Mouse (Mus musculus): Measurements from ENCODE around the gene Atg101. TPM values are rescaled to one million over a fixed set of nuclear protein-coding genes. Genes with fewer than 3 reads are reported as not detected.

The Atg101 gene
- polyA plus RNA-seq, 1 experiment from 2014 or later = 50.6 TPM

DNA sequence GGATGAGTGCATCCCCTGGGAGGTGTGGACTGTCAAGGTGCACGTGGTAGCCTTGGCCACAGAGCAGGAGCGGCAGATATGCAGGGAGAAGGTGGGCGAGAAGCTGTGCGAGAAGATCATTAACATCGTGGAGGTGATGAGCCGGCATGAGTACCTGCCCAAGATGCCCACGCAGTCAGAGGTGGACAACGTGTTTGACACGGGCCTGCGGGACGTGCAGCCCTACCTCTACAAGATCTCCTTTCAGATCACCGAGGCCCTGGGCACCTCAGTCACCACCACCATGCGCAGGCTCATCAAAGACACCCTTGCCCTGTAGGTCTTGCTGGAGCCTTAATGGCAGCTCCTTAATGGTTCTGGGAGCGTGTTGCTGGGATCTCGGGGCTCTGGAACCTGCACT, 6.3 kb downstream of the Atg101 start:
- no peak for ATAC-seq (ENCODE audit: extremely low read depth, insufficient number of reproducible peaks, low FRiP score, low TSS enrichment)
- Histone ChIP-seq H3K4me1 (peaks cover 27% of the 10 kb centered on the region), H3K36me3 (peaks cover 63% of the 10 kb centered on the region)

DNA sequence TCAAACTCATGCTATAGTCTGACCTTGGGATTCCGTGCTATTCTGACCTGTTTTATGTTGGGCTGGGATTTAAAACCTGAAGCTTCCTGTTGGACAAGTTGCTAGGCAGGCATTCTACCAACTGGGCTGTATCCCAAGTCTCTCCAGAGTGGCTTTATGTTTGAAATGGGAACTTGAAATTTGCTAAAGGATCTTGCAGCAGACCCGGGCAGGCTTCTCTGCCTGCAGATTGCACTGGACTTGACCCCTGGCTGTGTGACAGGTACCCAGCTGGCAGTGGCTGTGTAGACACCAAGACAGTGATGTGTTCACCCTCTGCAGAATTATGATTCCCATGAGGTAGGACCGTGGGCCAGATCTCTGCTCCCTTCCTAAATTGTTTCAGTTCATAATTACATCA, 7.9 kb downstream of the Atg101 start:
- WGBS = 85% methylated on average over 3 of the region's 3 CpGs
- ATAC-seq (ENCODE audit: extremely low read depth, insufficient number of reproducible peaks, low FRiP score, low TSS enrichment) = no peak
- Histone ChIP-seq H3K9me3 (no peaks in the 10 kb centered on the region), H3K36me3 (peaks cover 53% of the 10 kb centered on the region), H3K4me3 (no peak overlapping the region), H3K4me2 (no peak overlapping the region), H3K4me1 (peaks cover 21% of the 10 kb centered on the region), H3K27me3 (replicated peaks) (no peaks in the 10 kb centered on the region), H3K27ac (replicated peaks) (no peak overlapping the region), H3K9ac (no peak overlapping the region)

More for the DNA sequence above, 6.3 kb downstream of the Atg101 start:
- no peak overlapping the region for H3K9ac ChIP-seq
- no peak overlapping the region for H3K4me3 ChIP-seq
- no peaks in the 10 kb centered on the region for H3K27me3 ChIP-seq (replicated peaks)
- no peaks in the 10 kb centered on the region for H3K9me3 ChIP-seq
- WGBS = 91% methylated on average over 15 of the region's 15 CpGs
- no peak overlapping the region for H3K27ac ChIP-seq (replicated peaks)
- no peak overlapping the region for H3K4me2 ChIP-seq

DNA sequence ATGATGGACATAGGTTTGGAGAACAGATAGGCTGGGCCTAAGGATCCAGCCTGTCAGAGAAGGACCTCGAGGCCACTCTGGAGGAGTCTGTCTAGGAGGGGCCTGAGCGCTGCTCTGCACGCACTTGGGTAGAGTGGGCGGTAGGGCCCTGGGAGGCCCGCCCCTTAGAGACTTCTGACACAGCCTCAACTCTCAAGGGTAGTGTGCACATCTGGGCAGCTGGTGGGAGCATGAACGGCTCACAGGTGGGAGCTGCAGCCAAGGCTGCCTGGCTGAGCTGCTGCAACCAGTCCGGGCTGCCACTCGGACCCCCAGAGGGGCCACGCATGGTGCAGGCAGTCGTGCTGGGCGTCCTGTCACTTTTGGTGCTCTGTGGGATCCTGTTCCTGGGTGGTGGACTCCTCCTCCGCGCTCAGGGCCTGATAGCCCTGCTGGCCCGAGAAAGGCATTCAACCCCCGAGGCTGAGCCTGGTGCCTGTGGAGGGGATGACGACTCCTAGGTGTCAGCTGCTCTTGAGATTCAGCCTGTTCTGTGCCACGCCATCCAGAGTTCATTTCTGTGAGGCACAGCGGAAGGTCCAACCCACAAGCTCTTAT, 9.1 kb downstream of the Atg101 start, which contains the start of gene 6030408B16Rik:
Gene 6030408B16Rik (plus strand): TSS at position 188 of the 597 bp plus-strand sequence.
- Histone ChIP-seq H3K4me1 (peaks cover 22% of the 10 kb centered on the region), H3K4me3 (peak within 1 kb of the TSS; percentile 11; the same call in 1 of the 2 replicates), H3K9me3 (no peaks in the 10 kb centered on the region), H3K27me3 (replicated peaks) (no peaks in the 10 kb centered on the region), H3K4me2 (peak within 1 kb of the TSS; percentile 40), H3K27ac (replicated peaks) (peak within 1 kb of the TSS; percentile 39; the same call in 1 of the 2 replicates), H3K9ac (peak within 1 kb of the TSS; percentile 41), H3K36me3 (peaks cover 42% of the 10 kb centered on the region)
- 38% methylated on average over 18 of the region's 18 CpGs for WGBS
- ATAC-seq (ENCODE audit: extremely low read depth, insufficient number of reproducible peaks, low FRiP score, low TSS enrichment) = no peak

DNA sequence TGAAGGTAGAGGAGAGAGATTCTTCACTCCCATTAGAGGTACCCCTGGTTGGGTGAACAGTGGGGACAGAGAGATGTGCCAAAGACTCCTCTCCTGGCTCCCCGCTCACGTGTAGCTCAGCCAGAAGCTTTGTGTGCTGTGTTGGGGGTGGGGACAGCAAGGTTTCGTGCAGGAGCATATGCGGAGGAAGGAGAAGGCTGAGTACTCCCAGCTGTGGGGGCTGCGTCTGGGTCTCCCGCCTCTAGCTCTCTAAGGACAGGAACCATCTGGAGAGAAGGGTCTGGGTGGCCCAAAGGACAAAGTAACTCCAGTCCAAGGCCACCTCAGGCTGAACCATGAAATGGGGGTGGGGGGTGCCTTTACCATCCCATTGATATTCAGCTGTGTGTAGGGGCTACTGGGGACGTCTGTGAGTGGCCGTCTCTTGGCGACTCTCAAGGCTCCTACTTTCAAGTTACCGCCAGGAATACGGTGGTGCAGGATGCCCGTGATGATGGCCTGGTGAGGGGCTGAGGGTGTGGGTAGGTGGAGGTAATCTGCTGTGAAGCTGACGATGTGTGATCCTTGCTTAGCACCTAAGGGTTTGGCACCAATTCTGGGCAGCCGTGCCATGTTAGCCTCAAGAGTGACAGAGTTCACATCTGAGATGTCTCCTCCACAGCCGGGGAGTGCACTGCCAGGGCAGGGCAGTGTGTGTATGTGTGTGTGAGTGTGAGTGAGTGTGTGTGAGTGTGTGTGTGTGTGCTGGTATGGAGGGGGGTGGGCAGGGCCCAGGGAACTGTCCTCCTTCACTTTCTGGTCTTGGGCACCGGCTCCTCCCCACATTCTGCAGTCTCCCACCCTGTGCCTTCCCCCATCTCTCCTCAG, 10.2 kb downstream of the Atg101 start:
- Histone ChIP-seq H3K4me1 (peaks cover 34% of the 10 kb centered on the region), H3K9me3 (no peaks in the 10 kb centered on the region), H3K4me2 (peak overlapping the region; percentile 40), H3K9ac (peak overlapping the region; percentile 41), H3K36me3 (peaks cover 30% of the 10 kb centered on the region), H3K27me3 (replicated peaks) (no peaks in the 10 kb centered on the region), H3K4me3 (peak overlapping the region; percentile 11), H3K27ac (replicated peaks) (peak overlapping the region; percentile 39; the same call in 1 of the 2 replicates)
- ATAC-seq (ENCODE audit: extremely low read depth, insufficient number of reproducible peaks, low FRiP score, low TSS enrichment) = 0 out of 2 replicates have a peak, but pooled peaks have one; percentile 34
- WGBS = 39% methylated on average over 16 of the region's 16 CpGs

DNA sequence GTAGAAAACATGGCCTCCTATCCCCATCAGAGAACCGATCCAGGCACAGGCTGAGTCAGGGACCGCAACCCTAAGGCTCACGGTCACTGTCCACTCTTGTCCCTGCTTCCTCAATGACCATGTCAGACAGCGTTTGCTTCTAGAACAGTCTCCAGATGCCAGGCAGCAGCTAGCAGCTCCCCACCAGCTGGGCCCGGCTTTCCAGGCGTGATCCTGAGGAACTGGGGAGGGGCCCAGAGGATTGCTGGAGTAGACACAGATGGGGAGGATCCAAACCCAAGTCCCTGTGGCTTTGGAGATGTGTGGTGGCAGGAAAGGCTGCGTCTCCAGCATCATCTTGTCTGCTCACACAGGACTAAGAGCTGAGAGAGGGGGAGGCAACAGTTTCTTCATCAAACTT, 11.0 kb downstream of the Atg101 start:
- Histone ChIP-seq H3K4me1 (peaks cover 42% of the 10 kb centered on the region), H3K9ac (no peak overlapping the region), H3K36me3 (peaks cover 22% of the 10 kb centered on the region), H3K27me3 (replicated peaks) (no peaks in the 10 kb centered on the region), H3K4me2 (0 out of 2 replicates have a peak overlapping the region, but pooled peaks have one; percentile 40), H3K27ac (replicated peaks) (no peak overlapping the region; the same call in 1 of the 2 replicates), H3K4me3 (no peak overlapping the region), H3K9me3 (no peaks in the 10 kb centered on the region)
- WGBS = 60% methylated on average over 7 of the region's 7 CpGs
- no peak for ATAC-seq (ENCODE audit: extremely low read depth, insufficient number of reproducible peaks, low FRiP score, low TSS enrichment)

DNA sequence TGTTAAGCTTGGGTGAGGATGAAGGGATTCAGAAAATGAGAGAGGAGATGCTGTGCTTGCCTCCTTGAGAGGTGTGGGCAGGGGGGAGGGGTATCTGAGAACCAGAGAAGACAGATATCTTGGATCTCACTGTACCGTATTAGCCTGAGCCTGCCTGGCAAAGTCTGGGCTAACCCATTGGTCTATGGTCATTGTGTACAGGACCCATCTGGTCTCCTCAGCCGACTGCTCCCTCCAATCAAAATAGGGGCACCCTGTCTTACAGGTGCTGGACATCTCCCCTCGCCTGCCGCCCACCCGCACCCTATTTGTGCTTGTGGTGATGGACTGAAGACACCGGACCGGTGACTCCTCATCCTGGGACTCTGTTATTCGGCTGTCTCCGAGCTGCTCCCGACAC, 11.5 kb downstream of the Atg101 start:
- Histone ChIP-seq H3K27ac (replicated peaks) (0 out of 2 replicates have a peak overlapping the region, but pooled peaks have one; percentile 3), H3K4me2 (no peak overlapping the region), H3K36me3 (peaks cover 17% of the 10 kb centered on the region), H3K4me1 (peaks cover 44% of the 10 kb centered on the region), H3K9me3 (no peaks in the 10 kb centered on the region), H3K27me3 (replicated peaks) (no peaks in the 10 kb centered on the region), H3K9ac (no peak overlapping the region), H3K4me3 (no peak overlapping the region)
- ATAC-seq (ENCODE audit: extremely low read depth, insufficient number of reproducible peaks, low FRiP score, low TSS enrichment) = no peak
- 85% methylated on average over 10 of the region's 10 CpGs for WGBS

DNA sequence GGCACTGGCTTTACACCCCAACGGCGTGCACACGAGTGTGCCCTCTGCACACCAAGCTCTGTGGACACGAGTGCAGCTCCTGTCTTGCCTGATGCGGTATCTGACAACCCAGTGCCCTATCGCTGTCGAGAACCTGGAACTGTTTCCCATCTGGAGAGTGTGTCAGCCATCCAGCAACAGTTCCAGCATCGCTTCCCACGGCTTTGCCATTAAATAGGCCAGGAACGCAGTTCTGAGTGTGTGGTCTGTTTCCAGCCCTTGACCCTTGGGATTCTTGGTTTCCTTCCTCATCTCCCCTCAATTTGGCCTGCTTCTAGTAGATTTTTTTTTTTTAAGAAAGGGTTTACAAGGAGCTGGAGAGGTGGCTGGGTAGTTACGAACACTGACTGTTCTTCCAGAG, 12.0 kb downstream of the Atg101 start:
- no peak overlapping the region for H3K4me2 ChIP-seq

DNA sequence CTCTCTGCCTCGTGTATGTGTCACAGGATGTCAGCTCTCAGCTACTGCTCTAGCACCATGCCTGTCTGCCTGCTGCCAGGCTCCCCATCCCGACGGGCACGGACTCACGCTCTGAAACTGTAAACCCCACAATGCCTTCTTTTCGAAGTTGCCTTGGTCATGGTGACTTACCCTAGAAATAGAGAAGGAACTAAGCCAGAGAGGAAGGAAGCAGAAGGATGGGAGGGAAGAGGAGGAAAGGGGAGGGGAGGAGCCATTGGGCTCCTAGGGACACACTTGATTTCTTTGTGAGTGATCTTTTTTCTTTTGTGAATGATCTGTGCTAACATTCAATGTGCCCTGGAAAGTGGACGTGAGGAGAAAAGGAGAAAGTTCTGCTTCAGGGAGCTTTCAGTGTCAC, 13.9 kb downstream of the Atg101 start:
- peak overlapping the region; percentile 46 for H3K4me2 ChIP-seq
- peaks cover 41% of the 10 kb centered on the region for H3K4me1 ChIP-seq
- no peak overlapping the region for H3K4me3 ChIP-seq
- no peaks in the 10 kb centered on the region for H3K36me3 ChIP-seq
- no peaks in the 10 kb centered on the region for H3K9me3 ChIP-seq
- H3K27me3 ChIP-seq (replicated peaks) = no peaks in the 10 kb centered on the region
- H3K27ac ChIP-seq (replicated peaks) = no peak overlapping the region; the same call in 1 of the 2 replicates
- H3K9ac ChIP-seq = peak overlapping the region; percentile 56
- ATAC-seq (ENCODE audit: extremely low read depth, insufficient number of reproducible peaks, low FRiP score, low TSS enrichment) = no peak
- 33% methylated on average over 7 of the region's 7 CpGs for whole genome bisulfite sequencing

More for the DNA sequence above, 12.0 kb downstream of the Atg101 start:
- no peak for ATAC-seq (ENCODE audit: extremely low read depth, insufficient number of reproducible peaks, low FRiP score, low TSS enrichment)
- no peaks in the 10 kb centered on the region for H3K27me3 ChIP-seq (replicated peaks)
- 69% methylated on average over 11 of the region's 11 CpGs for WGBS
- no peak overlapping the region for H3K4me3 ChIP-seq
- no peaks in the 10 kb centered on the region for H3K9me3 ChIP-seq
- H3K4me1 ChIP-seq = peaks cover 44% of the 10 kb centered on the region
- H3K36me3 ChIP-seq = peaks cover 12% of the 10 kb centered on the region
- H3K27ac ChIP-seq (replicated peaks) = 0 out of 2 replicates have a peak overlapping the region, but pooled peaks have one; percentile 3
- no peak overlapping the region for H3K9ac ChIP-seq

DNA sequence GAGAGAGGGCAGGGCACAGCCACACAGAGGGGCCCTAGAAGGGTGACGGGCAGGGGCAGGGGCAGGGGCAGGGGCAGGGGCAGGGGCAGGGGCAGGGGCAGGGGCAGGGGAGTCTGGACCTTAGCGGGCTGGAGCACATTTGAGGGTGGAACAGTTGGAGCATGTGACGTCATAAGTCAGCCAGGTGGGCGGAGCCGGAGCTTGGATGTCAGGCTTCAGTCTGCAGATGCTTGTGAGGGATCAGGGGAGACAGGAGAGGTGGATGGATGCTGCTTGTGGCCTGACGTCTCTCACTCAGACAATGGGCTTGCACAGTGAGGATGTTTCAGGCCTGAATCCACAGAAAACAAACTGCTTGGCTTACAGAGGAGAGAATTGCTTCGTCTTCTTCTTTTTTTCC, 14.5 kb downstream of the Atg101 start:
- H3K4me3 ChIP-seq = no peak overlapping the region
- H3K36me3 ChIP-seq = no peaks in the 10 kb centered on the region
- H3K9ac ChIP-seq = peak overlapping the region; percentile 56; the same call in 1 of the 2 replicates
- no peaks in the 10 kb centered on the region for H3K9me3 ChIP-seq
- peak overlapping the region; percentile 46 for H3K4me2 ChIP-seq
- no peak overlapping the region for H3K27ac ChIP-seq (replicated peaks)
- peaks cover 35% of the 10 kb centered on the region for H3K4me1 ChIP-seq
- H3K27me3 ChIP-seq (replicated peaks) = no peaks in the 10 kb centered on the region
- 20% methylated on average over 7 of the region's 7 CpGs for WGBS
- no peak for ATAC-seq (ENCODE audit: extremely low read depth, insufficient number of reproducible peaks, low FRiP score, low TSS enrichment)

DNA sequence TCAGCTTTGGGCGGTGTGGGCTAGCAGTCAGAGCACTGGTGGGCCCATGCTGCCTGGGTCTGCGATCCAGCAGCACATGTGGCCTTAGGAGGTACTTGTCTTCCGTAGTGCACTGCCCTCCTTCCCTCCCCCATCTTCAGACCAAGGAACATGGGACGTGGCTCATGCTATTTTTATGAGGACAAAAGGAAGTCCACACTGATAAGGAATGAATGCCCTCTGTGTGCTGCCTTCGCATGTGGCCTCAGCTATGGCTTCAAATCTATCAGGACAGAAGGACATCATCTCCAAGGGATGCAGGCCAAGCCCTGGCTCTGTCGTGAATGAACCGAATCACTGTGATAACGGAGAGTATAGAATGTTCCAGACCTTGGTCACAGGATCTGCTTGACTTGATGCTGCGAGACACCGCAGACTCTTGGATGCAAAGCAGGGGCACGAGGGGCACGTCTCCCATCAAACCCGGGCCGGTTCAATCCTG, 15.4 kb downstream of the Atg101 start:
- H3K4me3 ChIP-seq = no peak overlapping the region
- WGBS = 40% methylated on average over 14 of the region's 14 CpGs
- no peaks in the 10 kb centered on the region for H3K9me3 ChIP-seq
- no peaks in the 10 kb centered on the region for H3K36me3 ChIP-seq
- H3K4me2 ChIP-seq = no peak overlapping the region
- peak overlapping the region; percentile 65 for H3K27ac ChIP-seq (replicated peaks)
- no peak for ATAC-seq (ENCODE audit: extremely low read depth, insufficient number of reproducible peaks, low FRiP score, low TSS enrichment)
- no peaks in the 10 kb centered on the region for H3K27me3 ChIP-seq (replicated peaks)
- H3K4me1 ChIP-seq = peaks cover 25% of the 10 kb centered on the region
- H3K9ac ChIP-seq = peak overlapping the region; percentile 61; the same call in 1 of the 2 replicates

DNA sequence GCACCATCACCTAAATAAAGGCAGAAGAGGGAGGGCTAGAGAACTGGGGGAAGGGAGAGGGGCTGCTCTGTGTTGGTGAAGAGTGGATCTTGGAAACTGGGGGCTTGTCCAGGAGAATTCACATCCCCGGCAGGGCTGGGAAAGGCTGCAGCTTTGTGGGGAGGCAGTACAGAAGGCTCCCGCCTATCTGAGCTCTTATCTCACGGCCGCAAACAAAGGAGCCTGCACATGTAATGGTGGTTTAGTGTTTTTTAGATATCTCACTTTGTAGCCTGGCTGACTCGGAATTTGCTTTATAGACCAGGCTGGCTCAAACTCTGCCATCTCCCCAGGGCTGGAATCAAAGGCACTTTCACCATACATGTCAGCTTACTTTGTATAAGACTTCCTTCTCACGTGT, 16.1 kb downstream of the Atg101 start:
- WGBS = 35% methylated on average over 6 of the region's 6 CpGs
- peak overlapping the region; percentile 65; the same call in 1 of the 2 replicates for H3K27ac ChIP-seq (replicated peaks)
- ATAC-seq (ENCODE audit: extremely low read depth, insufficient number of reproducible peaks, low FRiP score, low TSS enrichment) = no peak
- H3K4me2 ChIP-seq = no peak overlapping the region
- H3K4me1 ChIP-seq = peaks cover 25% of the 10 kb centered on the region
- no peaks in the 10 kb centered on the region for H3K9me3 ChIP-seq
- no peak overlapping the region for H3K4me3 ChIP-seq
- H3K36me3 ChIP-seq = no peaks in the 10 kb centered on the region
- peak overlapping the region; percentile 38 for H3K9ac ChIP-seq
- no peaks in the 10 kb centered on the region for H3K27me3 ChIP-seq (replicated peaks)

Data from heart, embryonic 13.5 days (tissue).